Mouse (Mus musculus) liver, postnatal 0 days (tissue): ENCODE measurements around the gene Rsc1a1. TPM values are rescaled to one million over a fixed set of nuclear protein-coding genes. Genes with fewer than 3 reads are reported as not detected.

Source experiments
- ATAC-seq: fragments of 200-750 bp; cut with Nextera tagmentation; 2 replicates; pipeline ENCODE4 v1.8.0; 2017; ENCODE audit warnings: mild to moderate bottlenecking, moderate library complexity
- DNase-seq: peaks from one replicate; pipeline ENCODE4 v3.0.0-alpha.2; 2016
- H3K27ac ChIP-seq: fragments of 300-500 bp; sonication (generic); 2 replicates; pipeline ENCODE4 v1.5.1; 2014; ENCODE audit warnings: antibody characterized with exemption, moderate library complexity, mild to moderate bottlenecking, low read depth
- H3K27me3 ChIP-seq: fragments of 300-500 bp; sonication (generic); 2 replicates; pipeline ENCODE4 v1.6.1; 2014; ENCODE audit warnings: low read length, control low read depth, mixed read lengths; ENCODE audit not compliant: insufficient read depth
- H3K36me3 ChIP-seq: fragments of 300-500 bp; sonication (generic); replicated peaks from 2 replicates; pipeline ENCODE4 v1.6.1; 2014; ENCODE audit warnings: mild to moderate bottlenecking, control low read depth, low read length, moderate library complexity, mixed read lengths; ENCODE audit not compliant: insufficient read depth
- H3K4me1 ChIP-seq: fragments of 300-500 bp; sonication (generic); 2 replicates; pipeline ENCODE4 v1.6.1; 2014; ENCODE audit warnings: antibody characterized with exemption, mild to moderate bottlenecking, control low read depth; ENCODE audit not compliant: insufficient read depth
- H3K4me2 ChIP-seq: fragments of 300-500 bp; sonication (generic); 2 replicates; pipeline ENCODE4 v1.6.1; 2014; ENCODE audit warnings: low read depth, mild to moderate bottlenecking, low read length, moderate library complexity, mixed read lengths
- H3K4me3 ChIP-seq: fragments of 300-500 bp; sonication (generic); 2 replicates; pipeline ENCODE4 v1.5.1; 2014; ENCODE audit warnings: low read depth, low read length
- H3K9ac ChIP-seq: fragments of 300-500 bp; sonication (generic); replicated peaks from 2 replicates; pipeline ENCODE4 v1.6.1; 2014; ENCODE audit warnings: mild to moderate bottlenecking, moderate library complexity
- H3K9me3 ChIP-seq: fragments of 300-500 bp; sonication (generic); 2 replicates; pipeline ENCODE4 v1.6.1; 2016; ENCODE audit warnings: mild to moderate bottlenecking, control low read depth, low read length, mixed read lengths
- CTCF ChIP-seq: sonication (generic); IDR thresholded peaks from 2 replicates; pipeline ENCODE4 v1.5.1; 2016; ENCODE audit warnings: antibody characterized with exemption, low read depth
- EP300 ChIP-seq: IDR thresholded peaks from 2 replicates; pipeline ENCODE4 v1.6.1; 2016; ENCODE audit warnings: antibody characterized with exemption, low read depth, mild to moderate bottlenecking
- WGBS: fragments of 180-500 bp; shearing (Covaris S2); extraction: QIAGEN DNeasy Blood & Tissue Kit; methylation state at CpG from one replicate; pipeline ENCODE4 v1.1.7; 2014; ENCODE audit not compliant: insufficient replicate concordance; 5-methylcytosine and 5-hydroxymethylcytosine counted together
- polyA plus RNA-seq: library from polyadenylated mRNA; unstranded; fragments of >200 nt; fragmentation: Nextera tagmentation; extraction: Ambion mirVana; gene quantifications from 2 replicates; pipeline ENCODE4 v1.2.1, GENCODE M21; 2015

The Rsc1a1 gene
- polyA plus RNA-seq, 1 experiment from 2014 or later: not detected

- no peaks in the 10 kb centered on the region for H3K36me3 ChIP-seq
- ATAC-seq: no peak
- H3K4me2 ChIP-seq: no peak overlapping the region
- no peak overlapping the region for H3K27ac ChIP-seq
- no peaks in the 10 kb centered on the region for H3K9me3 ChIP-seq
- TF ChIP-seq CTCF (no peak), EP300 (no peak)
- H3K27me3 ChIP-seq: no peaks in the 10 kb centered on the region
- H3K4me3 ChIP-seq: no peak overlapping the region
- 79% methylated on average over 4 of the region's 4 CpGs for WGBS
- H3K9ac ChIP-seq: no peak overlapping the region
- no peaks in the 10 kb centered on the region for H3K4me1 ChIP-seq
- DNase-seq: no peak
Measured at GRCm38 (mm10) chr4:141671389-141671788, 14.0 kb downstream of the Rsc1a1 start.

- Histone ChIP-seq H3K27ac (no peak overlapping the region), H3K36me3 (no peaks in the 10 kb centered on the region), H3K9ac (no peak overlapping the region), H3K27me3 (no peaks in the 10 kb centered on the region), H3K4me2 (no peak overlapping the region), H3K4me1 (no peaks in the 10 kb centered on the region), H3K4me3 (no peak overlapping the region), H3K9me3 (no peaks in the 10 kb centered on the region)
- WGBS: 59% methylated on average over 18 of the region's 18 CpGs
- ATAC-seq: peak; percentile 50; the same call in 1 of the 2 replicates
- DNase-seq: no peak
- no peak for TF ChIP-seq EP300
- no peak for TF ChIP-seq CTCF
Measured at GRCm38 (mm10) chr4:141669898-141670712, 15.3 kb downstream of the Rsc1a1 start.

GRCm38 (mm10) chr4:141664799-141665198 lies 20.6 kb downstream of the Rsc1a1 start, which contains the start of gene Plekhm2:
Gene Plekhm2, minus strand, starts transcription at chr4:141664899.
- no peak for TF ChIP-seq CTCF
- TF ChIP-seq EP300: no peak
- Histone ChIP-seq H3K9me3 (no peaks in the 10 kb centered on the region), H3K9ac (peak within 1 kb of the TSS; percentile 90), H3K4me3 (peak within 1 kb of the TSS; percentile 85), H3K4me1 (peaks cover 13% of the 10 kb centered on the region), H3K27me3 (no peaks in the 10 kb centered on the region), H3K27ac (peak within 1 kb of the TSS; percentile 81), H3K36me3 (no peaks in the 10 kb centered on the region), H3K4me2 (peak within 1 kb of the TSS; percentile 90)
- no peak for ATAC-seq
- 66% methylated on average over 8 of the region's 8 CpGs for WGBS
- no peak for DNase-seq

- peak; percentile 80 for DNase-seq
- peak; percentile 84 for ATAC-seq
- Histone ChIP-seq H3K9me3 (no peaks in the 10 kb centered on the region), H3K27me3 (no peaks in the 10 kb centered on the region), H3K4me3 (peak overlapping the region; percentile 85), H3K4me2 (peak overlapping the region; percentile 90), H3K36me3 (no peaks in the 10 kb centered on the region), H3K4me1 (peaks cover 13% of the 10 kb centered on the region), H3K9ac (peak overlapping the region; percentile 90), H3K27ac (peak overlapping the region; percentile 81)
- TF ChIP-seq EP300: no peak
- no peak for TF ChIP-seq CTCF
- 3% methylated on average over 39 of the region's 60 CpGs for whole genome bisulfite sequencing
Measured at GRCm38 (mm10) chr4:141664011-141664745, 21.2 kb downstream of the Rsc1a1 start.

GRCm38 (mm10) chr4:141663122-141663931 lies 22.1 kb downstream of the Rsc1a1 start:
- peaks cover 13% of the 10 kb centered on the region for H3K4me1 ChIP-seq
- peak overlapping the region; percentile 90 for H3K9ac ChIP-seq
- H3K4me3 ChIP-seq: peak overlapping the region; percentile 85
- no peaks in the 10 kb centered on the region for H3K27me3 ChIP-seq
- H3K36me3 ChIP-seq: no peaks in the 10 kb centered on the region
- peak overlapping the region; percentile 81 for H3K27ac ChIP-seq
- ATAC-seq (peak; percentile 46), DNase-seq (peak; percentile 47)
- peak overlapping the region; percentile 90 for H3K4me2 ChIP-seq
- 4% methylated on average over 44 of the region's 47 CpGs for WGBS
- no peaks in the 10 kb centered on the region for H3K9me3 ChIP-seq
- TF ChIP-seq CTCF: no peak
- TF ChIP-seq EP300: no peak

- H3K4me3 ChIP-seq: no peak overlapping the region
- H3K9ac ChIP-seq: no peak overlapping the region
- H3K27ac ChIP-seq: no peak overlapping the region
- no peaks in the 10 kb centered on the region for H3K36me3 ChIP-seq
- no peaks in the 10 kb centered on the region for H3K9me3 ChIP-seq
- no peak for DNase-seq
- ATAC-seq: no peak
- H3K4me2 ChIP-seq: no peak overlapping the region
- TF ChIP-seq EP300: no peak
- TF ChIP-seq CTCF: no peak
- no peaks in the 10 kb centered on the region for H3K27me3 ChIP-seq
- WGBS: 85% methylated on average over 11 of the region's 11 CpGs
- H3K4me1 ChIP-seq: peaks cover 25% of the 10 kb centered on the region
Measured at GRCm38 (mm10) chr4:141660884-141661283, 24.5 kb downstream of the Rsc1a1 start.
